Mouse (Mus musculus): ENCODE results near the gene Hspa12b.

Gene Hspa12b

GRCm38 (mm10) chr2:131128636-131129157 is 1.6 kb downstream of the Hspa12b start:
- DNase-seq (ENCODE audit: low spot score) = no peak

DNA sequence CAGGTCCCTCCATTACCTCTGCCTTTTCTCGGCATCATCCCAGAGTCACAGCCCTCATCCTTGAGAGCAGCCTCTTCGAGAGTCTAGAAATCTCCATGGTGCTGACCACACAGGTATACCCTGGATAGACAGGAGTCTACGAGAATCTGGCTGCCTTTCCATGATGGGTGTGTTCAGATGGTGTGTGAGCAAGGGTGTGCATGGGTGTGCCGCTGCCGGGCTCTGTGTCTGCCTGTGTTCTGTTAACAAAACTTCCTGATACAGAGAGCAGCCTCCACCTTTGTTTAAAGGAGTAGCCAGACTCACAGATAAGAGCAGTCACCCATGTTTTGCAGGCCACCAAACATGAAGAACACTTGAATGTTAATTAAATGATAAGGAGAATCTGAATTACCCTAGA is 2.8 kb downstream of the Hspa12b start:
- DNase-seq (ENCODE audit: low spot score) = no peak

DNA sequence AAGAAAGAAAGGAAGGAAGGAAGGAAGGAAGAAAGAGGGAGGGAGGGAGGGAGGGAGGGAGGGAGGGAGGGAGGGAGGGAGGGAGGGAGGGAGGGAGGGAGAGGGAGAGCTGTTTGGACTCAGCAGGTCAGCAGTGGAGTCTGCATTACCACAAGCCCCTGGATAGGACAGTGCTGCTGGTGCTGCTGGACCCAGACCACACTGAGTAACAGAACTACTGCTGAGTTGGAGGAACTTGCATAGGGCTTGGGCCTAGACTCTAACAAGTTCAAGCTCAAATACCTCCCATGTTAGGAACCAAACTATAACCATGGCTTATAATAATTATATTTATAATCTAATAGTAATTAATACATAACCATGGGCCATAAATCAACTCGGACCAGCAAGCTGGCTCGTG is 3.8 kb downstream of the Hspa12b start:
- DNase-seq (ENCODE audit: low spot score) = no peak

GRCm38 (mm10) chr2:131132111-131132888 is 5.2 kb downstream of the Hspa12b start:
- no peak for DNase-seq (ENCODE audit: low spot score)

- DNase-seq (ENCODE audit: low spot score) = no peak
Observed at GRCm38 (mm10) chr2:131132930-131133547, 6.0 kb downstream of the Hspa12b start, which contains the start of gene Gm11037. TSS of gene Gm11037 (plus strand) at chr2:131133497.

DNA sequence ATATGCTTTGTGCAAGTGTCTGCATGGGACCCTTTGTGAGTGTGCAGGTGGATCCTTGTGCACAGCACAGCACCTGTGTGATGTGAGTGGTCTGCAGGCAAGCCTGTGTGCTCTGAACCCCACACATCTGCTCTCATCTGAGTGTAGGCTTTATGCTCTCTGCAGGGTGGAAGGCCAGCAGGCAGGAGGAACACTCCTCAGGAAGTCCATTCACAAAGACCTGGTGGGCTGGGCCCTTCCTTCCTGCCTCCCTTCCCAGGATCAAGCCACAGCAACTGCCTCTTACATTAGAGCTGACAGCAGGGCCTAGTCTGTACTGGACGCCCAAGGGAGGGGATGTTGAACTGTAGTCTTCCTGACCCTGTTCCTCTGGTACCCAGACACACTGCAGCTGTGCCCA is 7.3 kb downstream of the Hspa12b start:
- no peak for DNase-seq (ENCODE audit: low spot score)

- no peak for DNase-seq (ENCODE audit: low spot score)
Observed at GRCm38 (mm10) chr2:131134826-131135400, 7.8 kb downstream of the Hspa12b start.

GRCm38 (mm10) chr2:131135521-131136139 is 8.6 kb downstream of the Hspa12b start:
- no peak for DNase-seq (ENCODE audit: low spot score)

DNA sequence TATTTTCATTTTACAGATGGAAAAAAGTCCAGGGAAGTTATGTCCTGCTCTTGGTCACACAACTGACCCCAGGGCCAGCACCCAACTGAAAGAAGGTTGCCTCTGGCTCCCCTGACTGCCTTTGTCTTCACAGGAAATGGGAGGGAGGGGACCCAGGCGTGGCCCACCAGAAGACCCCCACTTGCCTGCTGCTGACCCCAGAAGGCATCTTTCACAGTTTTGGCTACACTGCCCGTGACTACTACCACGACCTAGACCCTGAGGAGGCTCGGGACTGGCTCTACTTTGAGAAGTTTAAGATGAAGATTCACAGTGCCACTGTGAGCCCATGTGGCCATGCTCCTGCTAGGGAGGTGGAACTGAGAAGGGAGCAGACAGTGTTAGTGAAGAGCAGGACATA is 11.2 kb downstream of the Hspa12b start:
- DNase-seq (ENCODE audit: low spot score) = no peak

- DNase-seq (ENCODE audit: low spot score) = no peak
Observed at GRCm38 (mm10) chr2:131138760-131139159, 11.7 kb downstream of the Hspa12b start.

DNA sequence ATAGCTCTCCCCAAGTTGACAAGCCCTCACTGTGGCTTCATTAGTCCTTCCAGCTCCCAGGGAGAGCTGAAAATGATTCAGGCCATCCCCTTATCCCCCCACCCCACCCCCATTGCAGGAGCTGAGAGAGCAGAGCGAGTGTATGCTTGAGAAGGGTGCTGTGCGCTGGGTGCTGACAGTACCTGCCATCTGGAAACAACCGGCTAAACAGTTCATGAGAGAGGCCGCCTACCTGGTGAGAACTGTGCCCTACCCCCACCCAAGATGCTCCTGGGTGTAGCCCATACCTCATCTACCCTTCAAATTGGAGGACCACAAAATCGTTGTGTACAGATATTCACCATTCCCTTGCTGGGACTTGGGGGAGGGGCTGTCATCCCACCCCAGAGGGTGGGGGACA is 12.2 kb downstream of the Hspa12b start:
- no peak for DNase-seq (ENCODE audit: low spot score)

- DNase-seq (ENCODE audit: low spot score) = no peak
Observed at GRCm38 (mm10) chr2:131139886-131140532, 12.9 kb downstream of the Hspa12b start.

DNA sequence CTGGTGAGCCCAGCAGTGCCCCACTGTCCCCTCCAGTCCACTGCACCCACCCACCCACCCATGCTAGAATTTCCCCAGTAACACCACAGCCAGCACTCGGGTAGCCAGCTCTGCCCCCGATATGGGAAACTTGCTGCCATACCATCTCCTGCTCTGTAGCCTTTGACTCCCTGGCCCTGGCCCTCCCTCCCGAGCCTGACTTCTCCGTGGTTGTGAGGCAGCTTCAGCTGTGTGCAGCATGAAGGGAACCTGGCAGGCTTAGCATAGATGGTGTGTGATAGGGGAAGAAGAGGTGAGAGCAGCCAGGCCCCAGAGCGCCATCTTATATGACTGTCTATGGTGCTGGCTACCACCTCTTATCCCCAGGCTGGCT is 13.4 kb downstream of the Hspa12b start:
- no peak for DNase-seq (ENCODE audit: low spot score)

GRCm38 (mm10) chr2:131141336-131141986 is 14.4 kb downstream of the Hspa12b start:
- peak; percentile 28 for DNase-seq (ENCODE audit: low spot score)

- DNase-seq (ENCODE audit: low spot score) = peak; percentile 60
Observed at GRCm38 (mm10) chr2:131142592-131142991, 15.5 kb downstream of the Hspa12b start.

DNA sequence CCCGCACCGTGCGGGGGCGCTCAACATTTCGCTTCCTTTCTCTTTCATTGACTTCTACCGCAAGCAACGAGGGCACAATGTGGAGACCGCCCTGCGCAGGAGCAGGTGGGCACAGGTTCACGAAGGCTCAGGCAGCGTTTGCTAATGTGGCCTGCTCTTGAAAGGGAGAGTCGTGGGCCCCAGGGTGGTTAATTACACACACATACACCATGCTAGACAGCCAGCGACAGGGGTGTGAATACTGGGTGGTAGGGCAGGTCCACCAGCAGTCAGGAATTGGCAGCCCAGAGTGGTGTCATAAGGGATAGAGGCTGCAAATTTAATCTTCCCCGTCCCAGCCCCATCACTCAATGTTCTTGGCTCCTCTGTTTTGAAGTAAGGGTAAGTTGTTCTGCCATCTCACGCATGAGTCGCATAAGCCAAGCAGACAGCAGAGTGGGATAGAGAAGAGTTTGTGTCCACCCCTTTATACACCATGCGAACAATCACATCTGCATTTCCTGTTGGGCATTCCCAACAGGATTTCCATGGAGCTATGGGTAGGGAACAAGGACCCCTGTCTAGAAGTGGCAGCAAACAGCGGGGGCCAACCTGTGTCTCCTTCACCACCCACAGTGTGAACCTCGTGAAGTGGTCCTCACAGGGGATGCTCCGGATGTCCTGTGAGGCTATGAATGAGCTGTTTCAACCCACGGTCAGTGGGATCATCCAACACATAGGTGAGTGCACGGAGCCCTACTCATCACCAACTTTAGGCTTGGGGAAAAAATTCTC is 16.1 kb downstream of the Hspa12b start:
- DNase-seq (ENCODE audit: low spot score) = no peak

GRCm38 (mm10) chr2:131145121-131145520 is 18.0 kb downstream of the Hspa12b start:
- DNase-seq (ENCODE audit: low spot score) = no peak

- no peak for DNase-seq (ENCODE audit: low spot score)
Observed at GRCm38 (mm10) chr2:131145536-131145935, 18.5 kb downstream of the Hspa12b start.

- no peak for DNase-seq (ENCODE audit: low spot score)
Observed at GRCm38 (mm10) chr2:131146193-131147042, 19.3 kb downstream of the Hspa12b start.

- no peak for DNase-seq (ENCODE audit: low spot score)
Observed at GRCm38 (mm10) chr2:131147043-131147365, 19.9 kb downstream of the Hspa12b start.

All from ovary, adult 18-20 months (tissue).